Mouse (Mus musculus): ENCODE measurements at regions not wholly inside any gene's neighbourhood (a gene's known extent, or its start where the extent isn't known, plus 50 kb on each side); places are given as distances from the start of the nearest gene placed in this dataset.

GRCm38 (mm10) chr2:147954183-147954582, 92.6 kb downstream of the Foxa2 start:
- no peak for TF ChIP-seq CTCF (IDR thresholded peaks at IDR 0.05)

DNA sequence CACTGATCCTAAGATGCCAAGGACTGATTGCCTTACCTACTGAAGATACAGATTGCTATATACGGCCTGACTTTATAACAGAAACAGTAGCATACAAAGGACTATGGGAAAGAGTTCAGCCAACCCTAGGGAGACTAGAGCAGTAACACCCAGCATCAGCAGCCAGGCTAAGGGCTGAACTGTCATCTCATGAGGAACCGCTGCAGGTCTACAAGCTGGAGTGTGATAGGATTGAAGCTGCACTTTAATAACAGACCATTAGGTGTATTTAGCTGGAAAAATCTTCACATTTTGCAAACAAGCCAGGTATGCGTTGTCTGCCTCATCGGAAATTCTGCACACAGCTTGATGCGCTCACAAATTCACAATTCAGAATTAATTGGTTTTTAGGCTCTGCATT, 95.5 kb downstream of the Foxa2 start:
- DNase-seq: no peak
- intact Hi-C loops (cut with DNase I): no loop called here
- TF ChIP-seq CTCF (IDR thresholded peaks at IDR 0.05): no peak
- Histone ChIP-seq H3K4me3 (no peak overlapping the region), H3K27ac (no peak overlapping the region)

More at GRCm38 (mm10) chr2:147954183-147954582, 92.6 kb downstream of the Foxa2 start:
- DNase-seq: no peak
- Histone ChIP-seq H3K27ac (no peak overlapping the region), H3K4me3 (no peak overlapping the region)
- intact Hi-C loops (cut with DNase I): no loop called here

DNA sequence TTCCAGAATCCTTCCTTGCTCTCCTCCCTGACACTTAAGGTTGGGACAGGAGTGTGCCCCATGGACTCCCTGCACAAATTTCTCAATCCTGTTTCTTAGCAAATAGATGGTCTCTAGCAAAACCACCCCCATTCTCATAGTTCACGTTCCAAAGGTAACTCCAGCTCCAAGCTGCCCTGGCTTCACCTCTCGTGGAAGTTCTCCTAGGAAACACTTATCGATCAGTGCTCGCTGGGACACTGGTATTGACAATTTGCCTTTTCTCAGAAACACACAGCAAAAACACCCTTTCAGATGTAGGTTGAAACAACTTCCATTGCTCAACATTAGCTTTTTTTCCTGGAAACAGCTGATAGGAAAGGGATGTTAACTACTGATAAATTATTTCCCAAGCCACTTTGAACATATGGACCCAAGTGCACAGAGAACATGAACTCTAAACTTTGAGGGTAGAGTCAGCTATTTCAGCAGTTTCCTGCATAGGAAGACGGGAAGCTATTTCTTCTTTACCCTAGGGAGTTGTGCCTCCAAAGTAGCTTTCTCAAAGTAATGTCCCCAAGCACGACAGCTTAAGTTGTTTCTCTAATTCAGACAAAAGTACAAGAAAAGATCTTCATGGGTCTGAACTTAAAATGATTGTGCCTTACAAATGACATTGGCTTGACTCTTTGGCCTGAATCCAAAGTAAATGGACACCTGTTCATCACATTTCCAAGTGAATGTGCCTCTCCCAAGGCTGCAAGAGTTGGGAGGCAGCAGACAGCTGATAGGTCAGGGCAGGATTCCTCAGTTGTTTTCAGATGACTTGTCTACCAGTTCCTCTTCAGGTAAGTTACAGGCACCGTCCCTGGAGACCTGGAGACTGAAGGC, 102.4 kb downstream of the Foxa2 start:
- intact Hi-C loops (cut with DNase I): no loop called here
- no peak for TF ChIP-seq CTCF (IDR thresholded peaks at IDR 0.05)

DNA sequence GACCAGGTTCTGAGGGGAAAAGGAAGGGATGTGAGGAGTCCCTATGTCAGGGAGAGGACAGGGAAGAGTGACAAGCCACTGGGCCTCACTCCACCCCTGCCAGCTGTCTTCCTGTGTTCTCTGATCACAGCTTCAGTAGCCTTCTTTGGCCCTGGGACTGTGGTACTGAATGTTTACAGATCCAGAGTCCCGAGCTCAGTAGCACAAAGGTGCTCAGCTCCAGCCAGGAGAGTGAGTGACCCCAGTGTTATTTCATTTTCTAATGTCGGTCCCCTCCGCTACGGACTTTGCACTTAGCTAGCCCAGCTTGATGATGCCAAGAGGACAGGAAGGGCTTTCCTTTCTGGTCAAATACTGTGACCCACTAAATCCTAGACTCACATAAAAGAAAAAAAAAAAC, 104.2 kb downstream of the Foxa2 start:
- intact Hi-C loops (cut with DNase I): no loop called here
- no peak for DNase-seq
- no peak overlapping the region for H3K27ac ChIP-seq
- TF ChIP-seq CTCF (IDR thresholded peaks at IDR 0.05): no peak
- H3K4me3 ChIP-seq: no peak overlapping the region

More for the DNA sequence above, 102.4 kb downstream of the Foxa2 start:
- Histone ChIP-seq H3K4me3 (no peak overlapping the region), H3K27ac (no peak overlapping the region)
- DNase-seq: no peak

DNA sequence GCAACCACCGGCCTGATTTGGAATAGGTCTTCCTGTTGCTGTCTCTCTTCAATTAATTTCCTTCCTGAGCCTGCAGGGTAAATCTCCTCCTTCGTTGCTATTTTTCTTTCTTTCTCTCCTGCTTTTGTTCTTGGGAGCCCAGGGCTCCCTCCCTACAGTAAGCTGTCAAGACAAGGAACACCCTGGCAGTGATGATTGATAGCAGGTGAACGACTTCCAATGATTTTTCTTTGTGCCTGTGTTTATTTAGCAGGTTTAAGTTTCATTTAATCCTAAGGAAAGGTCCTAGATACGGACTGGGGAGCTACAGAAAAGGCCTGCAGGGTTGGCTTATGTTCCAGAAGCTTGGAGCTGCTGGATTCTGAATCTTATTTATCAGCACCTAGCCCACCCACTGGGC, 105.5 kb downstream of the Foxa2 start:
- intact Hi-C loops (cut with DNase I): no loop called here
- TF ChIP-seq CTCF (IDR thresholded peaks at IDR 0.05): no peak
- DNase-seq: no peak
- Histone ChIP-seq H3K27ac (no peak overlapping the region), H3K4me3 (no peak overlapping the region)

DNA sequence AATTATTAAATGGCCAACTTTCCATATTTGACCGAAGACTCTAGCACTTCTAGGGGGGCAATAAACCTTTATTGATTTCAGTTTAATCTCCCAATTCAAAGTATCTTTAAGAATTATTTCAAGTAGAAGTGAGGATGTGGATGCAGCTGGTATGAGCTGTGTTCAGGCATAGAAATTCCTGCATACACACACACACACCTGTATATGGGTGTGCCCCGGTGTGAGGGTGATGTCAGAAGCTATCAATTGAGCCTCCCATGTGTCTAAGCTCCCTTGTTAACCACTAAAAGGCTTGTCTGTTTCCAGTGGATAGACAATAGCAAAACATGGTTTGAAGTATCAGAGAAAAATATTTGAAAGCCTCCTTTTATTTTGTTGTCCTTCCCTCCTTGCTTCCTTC, 114.3 kb downstream of the Foxa2 start:
- Histone ChIP-seq H3K4me3 (no peak overlapping the region), H3K27ac (no peak overlapping the region)
- intact Hi-C loops (cut with DNase I): no loop called here
- no peak for TF ChIP-seq CTCF (IDR thresholded peaks at IDR 0.05)
- DNase-seq: no peak

DNA sequence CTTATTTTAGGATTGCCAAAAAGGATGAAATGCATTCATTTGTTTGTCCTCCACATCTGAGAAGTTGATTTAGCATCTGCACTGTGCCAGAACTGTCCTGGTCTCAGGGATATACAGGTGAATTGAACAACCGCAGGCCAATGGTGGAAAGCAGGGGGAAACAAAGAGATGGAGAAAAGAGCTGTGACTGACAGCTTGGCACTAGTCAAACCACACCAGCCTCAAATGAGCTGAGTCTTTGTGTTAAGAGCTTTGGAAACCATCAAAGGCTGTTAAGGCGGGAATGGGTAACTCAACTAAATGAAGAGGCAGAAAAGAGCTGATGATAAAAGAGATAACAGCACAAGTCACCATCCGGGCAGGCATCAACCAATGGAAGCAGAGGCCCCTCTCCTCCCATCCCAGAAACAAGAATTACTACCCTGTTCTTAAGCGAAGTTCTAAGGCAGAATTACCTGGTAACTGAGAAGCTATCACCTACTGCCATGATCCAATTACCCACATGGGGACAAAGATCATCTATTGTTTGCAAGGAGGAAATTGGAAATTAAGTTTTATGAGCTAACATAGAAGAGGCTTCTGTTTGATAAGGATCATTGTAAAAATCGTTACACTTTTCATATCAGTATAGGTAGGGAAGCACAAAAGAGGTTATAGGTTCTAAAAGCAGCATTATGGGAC, 117.6 kb downstream of the Foxa2 start:
- no peak for TF ChIP-seq CTCF (IDR thresholded peaks at IDR 0.05)
- Histone ChIP-seq H3K4me3 (no peak overlapping the region), H3K27ac (no peak overlapping the region)
- intact Hi-C loops (cut with DNase I): no loop called here
- no peak for DNase-seq

- TF ChIP-seq CTCF (IDR thresholded peaks at IDR 0.05): no peak
- Histone ChIP-seq H3K27ac (no peak overlapping the region), H3K4me3 (no peak overlapping the region)
- no peak for DNase-seq
- intact Hi-C loops (cut with DNase I): no loop called here
These were observed 118.7 kb downstream of the Foxa2 start for GRCm38 (mm10) chr2:147927792-147928670.

DNA sequence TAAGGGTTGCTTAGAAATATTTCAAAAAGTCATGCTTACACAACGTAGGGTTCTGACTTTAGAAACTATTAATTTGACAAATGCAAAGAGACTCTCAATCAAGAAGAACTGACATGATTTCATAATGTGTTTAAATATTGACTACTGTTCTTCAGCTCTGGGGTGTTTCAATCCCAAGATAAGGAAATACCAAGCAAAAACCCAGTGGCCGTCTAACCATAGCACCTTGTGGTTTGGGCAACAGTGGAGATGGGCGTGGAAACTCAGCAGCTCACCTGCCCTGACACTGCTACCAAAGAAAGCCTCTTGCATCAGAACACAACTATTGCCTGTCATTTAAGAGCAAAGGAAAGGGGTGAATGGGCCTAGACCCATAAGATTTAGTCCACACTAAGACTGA, 119.9 kb downstream of the Foxa2 start:
- DNase-seq: no peak
- intact Hi-C loops (cut with DNase I): no loop called here
- no peak overlapping the region for H3K4me3 ChIP-seq
- TF ChIP-seq CTCF (IDR thresholded peaks at IDR 0.05): no peak
- no peak overlapping the region for H3K27ac ChIP-seq

- Histone ChIP-seq H3K4me3 (no peak overlapping the region), H3K27ac (no peak overlapping the region)
- no peak for DNase-seq
- intact Hi-C loops (cut with DNase I): no loop called here
- TF ChIP-seq CTCF (IDR thresholded peaks at IDR 0.05): no peak
These were observed 139.4 kb downstream of the Foxa2 start for GRCm38 (mm10) chr2:147907341-147907740.

- Histone ChIP-seq H3K4me3 (no peak overlapping the region), H3K27ac (no peak overlapping the region)
- DNase-seq: no peak
- intact Hi-C loops (cut with DNase I): no loop called here
- TF ChIP-seq CTCF (IDR thresholded peaks at IDR 0.05): no peak
These were observed 140.7 kb downstream of the Foxa2 start for GRCm38 (mm10) chr2:147905759-147906740.

- TF ChIP-seq CTCF (IDR thresholded peaks at IDR 0.05): no peak
- no peak overlapping the region for H3K4me3 ChIP-seq
- no peak for DNase-seq
- intact Hi-C loops (cut with DNase I): no loop called here
- no peak overlapping the region for H3K27ac ChIP-seq
These were observed 141.7 kb downstream of the Foxa2 start for GRCm38 (mm10) chr2:147905118-147905517.
